Mouse (Mus musculus) embryonic facial prominence, embryonic 14.5 days (tissue): ENCODE measurements at regions not wholly inside any gene's neighbourhood (a gene's known extent, or its start where the extent isn't known, plus 50 kb on each side); places are given as distances from the start of the nearest gene placed in this dataset.

ENCODE experiments used
- ATAC-seq: fragments of 200-750 bp; cut with Nextera tagmentation; 2 replicates; pipeline ENCODE4 v1.8.0; 2017; ENCODE audit warnings: low read depth, moderate number of reproducible peaks, moderate TSS enrichment
- DNase-seq: peaks from one replicate; pipeline ENCODE4 v3.0.0-alpha.2; 2015; ENCODE audit warnings: low spot score
- H3K27ac ChIP-seq: fragments of 300-500 bp; sonication (generic); replicated peaks from 2 replicates; pipeline ENCODE4 v1.5.1; 2014; ENCODE audit warnings: low read depth, mild to moderate bottlenecking, low read length, moderate library complexity
- H3K27me3 ChIP-seq: fragments of 300-500 bp; sonication (generic); replicated peaks from 2 replicates; pipeline ENCODE4 v1.6.1; 2014; ENCODE audit warnings: low read length; ENCODE audit not compliant: control insufficient read depth, insufficient read depth
- H3K36me3 ChIP-seq: fragments of 300-500 bp; sonication (generic); 2 replicates; pipeline ENCODE4 v1.6.1; 2014; ENCODE audit warnings: low read length, mixed read lengths; ENCODE audit not compliant: control insufficient read depth, insufficient read depth
- H3K4me1 ChIP-seq: fragments of 300-500 bp; sonication (generic); 2 replicates; pipeline ENCODE4 v1.6.1; 2014; ENCODE audit warnings: antibody characterized with exemption, low read length; ENCODE audit not compliant: control insufficient read depth, insufficient read depth
- H3K4me2 ChIP-seq: fragments of 300-500 bp; sonication (generic); 2 replicates; pipeline ENCODE4 v1.6.1; 2014; ENCODE audit warnings: low read depth, mild to moderate bottlenecking, low read length, moderate library complexity, mixed read lengths
- H3K4me3 ChIP-seq: fragments of 300-500 bp; sonication (generic); 2 replicates; pipeline ENCODE4 v1.5.1; 2014; ENCODE audit warnings: low read depth, mild to moderate bottlenecking, low read length
- H3K9ac ChIP-seq: fragments of 300-500 bp; sonication (generic); 2 replicates; pipeline ENCODE4 v1.6.1; 2014; ENCODE audit warnings: low read depth, mild to moderate bottlenecking, low read length, moderate library complexity, mixed read lengths
- H3K9me3 ChIP-seq: fragments of 300-500 bp; sonication (generic); 2 replicates; pipeline ENCODE4 v1.6.1; 2016; ENCODE audit warnings: low read length; ENCODE audit not compliant: control insufficient read depth
- WGBS: fragments of 180-500 bp; shearing (Covaris S2); extraction: QIAGEN DNeasy Blood & Tissue Kit; methylation state at CpG from one replicate; pipeline ENCODE4 v1.1.7; 2014; 5-methylcytosine and 5-hydroxymethylcytosine counted together

GRCm38 (mm10) chr1:90688086-90688485 lies 85.3 kb downstream of the Cops8 start:
- Histone ChIP-seq H3K4me3 (no peak overlapping the region), H3K9ac (no peak overlapping the region), H3K4me2 (no peak overlapping the region), H3K36me3 (no peaks in the 10 kb centered on the region), H3K9me3 (no peaks in the 10 kb centered on the region), H3K27me3 (no peaks in the 10 kb centered on the region), H3K27ac (no peak overlapping the region), H3K4me1 (no peaks in the 10 kb centered on the region)
- WGBS = 72% methylated on average over 5 of the region's 5 CpGs
- peak; percentile 42; the same call in 1 of the 2 replicates for ATAC-seq
- peak; percentile 38 for DNase-seq

GRCm38 (mm10) chr1:90690591-90691116 lies 87.9 kb downstream of the Cops8 start:
- Histone ChIP-seq H3K4me3 (no peak overlapping the region), H3K27me3 (no peaks in the 10 kb centered on the region), H3K36me3 (no peaks in the 10 kb centered on the region), H3K27ac (peak overlapping the region; percentile 52; the same call in 1 of the 2 replicates), H3K4me1 (0 out of 2 replicates have a peak, but pooled peaks cover 2% of the 10 kb centered on the region), H3K4me2 (no peak overlapping the region), H3K9me3 (no peaks in the 10 kb centered on the region), H3K9ac (no peak overlapping the region)
- DNase-seq (peak; percentile 80), ATAC-seq (peak; percentile 75; the same call in 1 of the 2 replicates)
- WGBS = 51% methylated on average over 4 of the region's 4 CpGs

- H3K27ac ChIP-seq = peak overlapping the region; percentile 52; the same call in 1 of the 2 replicates
- peak; percentile 31; the same call in 1 of the 2 replicates for ATAC-seq
- 62% methylated on average over 6 of the region's 6 CpGs for WGBS
Measured at GRCm38 (mm10) chr1:90691157-90691594, 88.4 kb downstream of the Cops8 start.

GRCm38 (mm10) chr1:90692851-90693250 lies 90.1 kb downstream of the Cops8 start:
- H3K9me3 ChIP-seq = no peaks in the 10 kb centered on the region
- no peak overlapping the region for H3K9ac ChIP-seq
- no peaks in the 10 kb centered on the region for H3K27me3 ChIP-seq
- H3K4me3 ChIP-seq = no peak overlapping the region
- H3K4me1 ChIP-seq = 0 out of 2 replicates have a peak, but pooled peaks cover 2% of the 10 kb centered on the region
- H3K4me2 ChIP-seq = no peak overlapping the region
- no peaks in the 10 kb centered on the region for H3K36me3 ChIP-seq
- no peak overlapping the region for H3K27ac ChIP-seq
- 62% methylated on average over 1 of the region's 1 CpGs for WGBS
- DNase-seq (no peak), ATAC-seq (no peak)

More at GRCm38 (mm10) chr1:90691157-90691594, 88.4 kb downstream of the Cops8 start:
- peak; percentile 41 for DNase-seq
- Histone ChIP-seq H3K9ac (no peak overlapping the region), H3K4me2 (no peak overlapping the region), H3K9me3 (no peaks in the 10 kb centered on the region), H3K36me3 (no peaks in the 10 kb centered on the region), H3K27me3 (no peaks in the 10 kb centered on the region), H3K4me1 (0 out of 2 replicates have a peak, but pooled peaks cover 2% of the 10 kb centered on the region), H3K4me3 (no peak overlapping the region)

- WGBS = 98% methylated on average over 3 of the region's 3 CpGs
- no peak overlapping the region for H3K27ac ChIP-seq
- H3K4me1 ChIP-seq = 0 out of 2 replicates have a peak, but pooled peaks cover 2% of the 10 kb centered on the region
- ATAC-seq (no peak), DNase-seq (no peak)
- no peak overlapping the region for H3K9ac ChIP-seq
- H3K27me3 ChIP-seq = no peaks in the 10 kb centered on the region
- no peak overlapping the region for H3K4me2 ChIP-seq
- no peaks in the 10 kb centered on the region for H3K9me3 ChIP-seq
- no peak overlapping the region for H3K4me3 ChIP-seq
- no peaks in the 10 kb centered on the region for H3K36me3 ChIP-seq
Measured at GRCm38 (mm10) chr1:90694761-90695160, 92.0 kb downstream of the Cops8 start.

- no peak overlapping the region for H3K4me3 ChIP-seq
- no peak overlapping the region for H3K9ac ChIP-seq
- WGBS = 52% methylated on average over 10 of the region's 10 CpGs
- H3K4me2 ChIP-seq = no peak overlapping the region
- H3K27ac ChIP-seq = no peak overlapping the region
- no peaks in the 10 kb centered on the region for H3K9me3 ChIP-seq
- no peak; the same call in 1 of the 2 replicates for ATAC-seq
- no peak for DNase-seq
- no peaks in the 10 kb centered on the region for H3K27me3 ChIP-seq
- no peaks in the 10 kb centered on the region for H3K36me3 ChIP-seq
- 0 out of 2 replicates have a peak, but pooled peaks cover 2% of the 10 kb centered on the region for H3K4me1 ChIP-seq
Measured at GRCm38 (mm10) chr1:90695166-90695749, 92.5 kb downstream of the Cops8 start.

- no peaks in the 10 kb centered on the region for H3K36me3 ChIP-seq
- H3K27me3 ChIP-seq = no peaks in the 10 kb centered on the region
- no peak for ATAC-seq
- H3K9ac ChIP-seq = no peak overlapping the region
- no peak for DNase-seq
- no peak overlapping the region for H3K27ac ChIP-seq
- 0 out of 2 replicates have a peak, but pooled peaks cover 2% of the 10 kb centered on the region for H3K4me1 ChIP-seq
- no peak overlapping the region for H3K4me3 ChIP-seq
- H3K4me2 ChIP-seq = no peak overlapping the region
- no peaks in the 10 kb centered on the region for H3K9me3 ChIP-seq
- 89% methylated on average over 1 of the region's 1 CpGs for WGBS
Measured at GRCm38 (mm10) chr1:90696000-90696399, 93.2 kb downstream of the Cops8 start.

GRCm38 (mm10) chr1:90697056-90697596 lies 94.3 kb downstream of the Cops8 start:
- Histone ChIP-seq H3K4me3 (no peak overlapping the region), H3K9ac (no peak overlapping the region), H3K27me3 (no peaks in the 10 kb centered on the region), H3K4me2 (no peak overlapping the region), H3K9me3 (no peaks in the 10 kb centered on the region), H3K36me3 (no peaks in the 10 kb centered on the region), H3K27ac (no peak overlapping the region), H3K4me1 (0 out of 2 replicates have a peak, but pooled peaks cover 2% of the 10 kb centered on the region)
- ATAC-seq = no peak
- DNase-seq = peak; percentile 22
- 92% methylated on average over 3 of the region's 3 CpGs for WGBS
